Mouse (Mus musculus): ENCODE results near the gene Dgki. TPM values are rescaled to one million over a fixed set of nuclear protein-coding genes. Genes with fewer than 3 reads are reported as not detected.

Gene Dgki
- total and polyA plus RNA-seq, 2 experiments from 2014 or later = 4.6 to 26.9 TPM

- ATAC-seq (ENCODE audit: low FRiP score) (no peak), DNase-seq (ENCODE audit: low spot score) (no peak)
- H3K4me1 ChIP-seq (ENCODE audit: insufficient read depth, low read length) = no peaks in the 10 kb centered on the region
- no peak overlapping the region for H3K9ac ChIP-seq (replicated peaks; ENCODE audit: low read length, poor library complexity, severe bottlenecking)
- no peak overlapping the region for H3K4me3 ChIP-seq (ENCODE audit: low read depth, low read length)
- no peaks in the 10 kb centered on the region for H3K27me3 ChIP-seq (ENCODE audit: insufficient read depth, low read length)
- H3K4me2 ChIP-seq (ENCODE audit: low read depth, low read length, poor library complexity, severe bottlenecking) = no peak overlapping the region
- no peak for TF ChIP-seq CTCF (IDR thresholded peaks at IDR 0.05)
- H3K9me3 ChIP-seq (ENCODE audit: low read length) = no peaks in the 10 kb centered on the region
- H3K27ac ChIP-seq (ENCODE audit: low read depth, low read length) = no peak overlapping the region
- WGBS = 85% methylated on average over 4 of the region's 4 CpGs
- no peaks in the 10 kb centered on the region for H3K36me3 ChIP-seq (ENCODE audit: insufficient read depth, low read length)
These were observed 104.2 kb downstream of the Dgki start for GRCm38 (mm10) chr6:37195766-37196165.

GRCm38 (mm10) chr6:37181961-37182360, 118.0 kb downstream of the Dgki start:
- no peak overlapping the region for H3K27ac ChIP-seq (ENCODE audit: low read depth, low read length)
- ATAC-seq (ENCODE audit: low FRiP score) = no peak
- H3K4me2 ChIP-seq (ENCODE audit: low read depth, low read length, poor library complexity, severe bottlenecking) = no peak overlapping the region
- peaks cover 3% of the 10 kb centered on the region; the same call in 1 of the 2 replicates for H3K4me1 ChIP-seq (ENCODE audit: insufficient read depth, low read length)
- H3K9ac ChIP-seq (replicated peaks; ENCODE audit: low read length, poor library complexity, severe bottlenecking) = no peak overlapping the region
- 85% methylated on average over 4 of the region's 4 CpGs for WGBS
- no peak for DNase-seq (ENCODE audit: low spot score)
- no peak overlapping the region for H3K4me3 ChIP-seq (ENCODE audit: low read depth, low read length)
- no peaks in the 10 kb centered on the region for H3K27me3 ChIP-seq (ENCODE audit: insufficient read depth, low read length)
- no peaks in the 10 kb centered on the region for H3K9me3 ChIP-seq (ENCODE audit: low read length)
- H3K36me3 ChIP-seq (ENCODE audit: insufficient read depth, low read length) = no peaks in the 10 kb centered on the region
- TF ChIP-seq CTCF (IDR thresholded peaks at IDR 0.05) = no peak

- WGBS = 39% methylated on average over 12 of the region's 12 CpGs
These were observed 128.7 kb downstream of the Dgki start for GRCm38 (mm10) chr6:37171149-37171832.

GRCm38 (mm10) chr6:37158880-37159279, 141.1 kb downstream of the Dgki start:
- no peaks in the 10 kb centered on the region for H3K36me3 ChIP-seq (ENCODE audit: insufficient read depth, low read length)
- H3K9me3 ChIP-seq (ENCODE audit: low read length) = no peaks in the 10 kb centered on the region
- no peak overlapping the region for H3K4me2 ChIP-seq (ENCODE audit: low read depth, low read length, poor library complexity, severe bottlenecking)
- DNase-seq (ENCODE audit: low spot score) (no peak), ATAC-seq (ENCODE audit: low FRiP score) (no peak)
- TF ChIP-seq CTCF (IDR thresholded peaks at IDR 0.05) = no peak
- 34% methylated on average over 3 of the region's 3 CpGs for WGBS
- no peak overlapping the region for H3K9ac ChIP-seq (replicated peaks; ENCODE audit: low read length, poor library complexity, severe bottlenecking)
- no peaks in the 10 kb centered on the region for H3K4me1 ChIP-seq (ENCODE audit: insufficient read depth, low read length)
- H3K27me3 ChIP-seq (ENCODE audit: insufficient read depth, low read length) = no peaks in the 10 kb centered on the region
- H3K4me3 ChIP-seq (ENCODE audit: low read depth, low read length) = no peak overlapping the region
- H3K27ac ChIP-seq (ENCODE audit: low read depth, low read length) = no peak overlapping the region

More at GRCm38 (mm10) chr6:37171149-37171832, 128.7 kb downstream of the Dgki start:
- ATAC-seq (ENCODE audit: low FRiP score) (peak; percentile 87), DNase-seq (ENCODE audit: low spot score) (peak; percentile 63)
- Histone ChIP-seq H3K27me3 (ENCODE audit: insufficient read depth, low read length) (no peaks in the 10 kb centered on the region), H3K27ac (ENCODE audit: low read depth, low read length) (peak overlapping the region; percentile 75), H3K4me2 (ENCODE audit: low read depth, low read length, poor library complexity, severe bottlenecking) (0 out of 2 replicates have a peak overlapping the region, but pooled peaks have one; percentile 18), H3K9ac (replicated peaks; ENCODE audit: low read length, poor library complexity, severe bottlenecking) (no peak overlapping the region), H3K4me3 (ENCODE audit: low read depth, low read length) (no peak overlapping the region), H3K9me3 (ENCODE audit: low read length) (no peaks in the 10 kb centered on the region), H3K4me1 (ENCODE audit: insufficient read depth, low read length) (0 out of 2 replicates have a peak, but pooled peaks cover 4% of the 10 kb centered on the region), H3K36me3 (ENCODE audit: insufficient read depth, low read length) (no peaks in the 10 kb centered on the region)
- no peak for TF ChIP-seq CTCF (IDR thresholded peaks at IDR 0.05)

GRCm38 (mm10) chr6:37154051-37154450, 145.9 kb downstream of the Dgki start:
- ATAC-seq (ENCODE audit: low FRiP score) (no peak), DNase-seq (ENCODE audit: low spot score) (no peak)
- H3K27me3 ChIP-seq (ENCODE audit: insufficient read depth, low read length) = no peaks in the 10 kb centered on the region
- no peaks in the 10 kb centered on the region for H3K4me1 ChIP-seq (ENCODE audit: insufficient read depth, low read length)
- 86% methylated on average over 1 of the region's 1 CpGs for WGBS
- H3K36me3 ChIP-seq (ENCODE audit: insufficient read depth, low read length) = no peaks in the 10 kb centered on the region
- no peak overlapping the region for H3K27ac ChIP-seq (ENCODE audit: low read depth, low read length)
- no peak overlapping the region for H3K4me3 ChIP-seq (ENCODE audit: low read depth, low read length)
- H3K9ac ChIP-seq (replicated peaks; ENCODE audit: low read length, poor library complexity, severe bottlenecking) = no peak overlapping the region
- no peak for TF ChIP-seq CTCF (IDR thresholded peaks at IDR 0.05)
- no peak overlapping the region for H3K4me2 ChIP-seq (ENCODE audit: low read depth, low read length, poor library complexity, severe bottlenecking)
- H3K9me3 ChIP-seq (ENCODE audit: low read length) = no peaks in the 10 kb centered on the region

- H3K4me3 ChIP-seq (ENCODE audit: low read depth, low read length) = no peak overlapping the region
- H3K9ac ChIP-seq (replicated peaks; ENCODE audit: low read length, poor library complexity, severe bottlenecking) = no peak overlapping the region
- H3K36me3 ChIP-seq (ENCODE audit: insufficient read depth, low read length) = no peaks in the 10 kb centered on the region
- H3K27ac ChIP-seq (ENCODE audit: low read depth, low read length) = no peak overlapping the region
- DNase-seq (ENCODE audit: low spot score) = no peak
- no peak overlapping the region for H3K4me2 ChIP-seq (ENCODE audit: low read depth, low read length, poor library complexity, severe bottlenecking)
- H3K4me1 ChIP-seq (ENCODE audit: insufficient read depth, low read length) = no peaks in the 10 kb centered on the region
- no peaks in the 10 kb centered on the region for H3K27me3 ChIP-seq (ENCODE audit: insufficient read depth, low read length)
- no peak for ATAC-seq (ENCODE audit: low FRiP score)
- WGBS = 71% methylated on average over 2 of the region's 2 CpGs
- no peak for TF ChIP-seq CTCF (IDR thresholded peaks at IDR 0.05)
- H3K9me3 ChIP-seq (ENCODE audit: low read length) = no peaks in the 10 kb centered on the region
These were observed 149.5 kb downstream of the Dgki start for GRCm38 (mm10) chr6:37150483-37150882.
